Mouse (Mus musculus): ENCODE measurements around the gene Elp4. TPM values are rescaled to one million over a fixed set of nuclear protein-coding genes. Genes with fewer than 3 reads are reported as not detected.

Gene Elp4
- polyA plus RNA-seq, 1 experiment from 2014 or later, result 34.3 TPM

DNA sequence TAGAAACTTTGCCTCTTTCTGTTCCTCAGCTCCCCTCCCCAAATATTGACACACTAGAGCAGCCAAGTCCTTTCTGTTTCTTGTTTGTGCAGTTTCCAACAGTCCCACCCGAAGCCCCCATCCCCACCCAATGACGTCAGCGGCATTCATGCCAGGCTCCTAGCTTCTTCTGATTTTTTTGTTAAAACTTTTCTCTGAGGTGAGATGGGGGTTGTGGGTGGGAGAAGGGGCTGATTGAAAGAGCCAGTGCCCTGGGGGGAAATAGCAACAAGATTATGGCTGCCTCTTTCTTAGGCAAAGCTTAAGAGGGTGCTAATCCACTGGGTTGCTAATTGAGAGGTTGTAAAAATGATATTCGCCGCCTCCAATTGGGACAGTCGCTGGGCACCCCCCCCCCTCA, 231.3 kb downstream of the Elp4 start:
- WGBS, result 1% methylated on average over 6 of the region's 6 CpGs
- no peak for ATAC-seq (ENCODE audit: low read depth)
- Histone ChIP-seq H3K36me3 (ENCODE audit: control insufficient read depth, insufficient read depth, low read length) (no peaks in the 10 kb centered on the region), H3K9me3 (ENCODE audit: control insufficient read depth, low read length) (no peaks in the 10 kb centered on the region), H3K4me1 (replicated peaks; ENCODE audit: control insufficient read depth, insufficient read depth, low read length) (peaks cover 14% of the 10 kb centered on the region), H3K4me3 (ENCODE audit: low read length) (no peak overlapping the region), H3K4me2 (ENCODE audit: low read depth, low read length) (no peak overlapping the region), H3K9ac (ENCODE audit: low read length) (no peak overlapping the region), H3K27me3 (ENCODE audit: control insufficient read depth, insufficient read depth, low read depth, low read length) (peaks cover 98% of the 10 kb centered on the region), H3K27ac (ENCODE audit: low read length) (no peak overlapping the region)

DNA sequence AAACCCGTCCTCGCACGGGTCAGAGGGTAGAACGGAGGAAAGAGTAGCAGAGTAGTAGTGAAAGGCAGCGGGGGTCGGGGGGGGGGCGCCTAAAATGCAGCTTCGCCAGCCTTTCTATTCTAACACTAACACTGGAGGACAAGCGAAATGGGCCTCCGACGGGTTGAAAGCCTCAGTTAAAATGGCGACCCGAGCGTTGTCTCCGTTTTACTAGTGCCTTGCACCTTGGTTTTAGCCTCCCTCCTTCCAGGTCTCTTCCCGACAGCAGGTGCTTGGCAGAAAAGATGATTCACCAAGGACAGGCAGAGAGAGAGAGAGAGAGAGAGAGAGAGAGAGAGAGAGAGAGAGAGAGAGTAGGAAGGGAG, 231.8 kb downstream of the Elp4 start:
- no peak for ATAC-seq (ENCODE audit: low read depth)
- peaks cover 15% of the 10 kb centered on the region for H3K4me1 ChIP-seq (replicated peaks; ENCODE audit: control insufficient read depth, insufficient read depth, low read length)
- no peak overlapping the region for H3K4me3 ChIP-seq (ENCODE audit: low read length)
- WGBS, result 1% methylated on average over 15 of the region's 16 CpGs
- no peaks in the 10 kb centered on the region for H3K36me3 ChIP-seq (ENCODE audit: control insufficient read depth, insufficient read depth, low read length)
- no peak overlapping the region for H3K9ac ChIP-seq (ENCODE audit: low read length)
- H3K27me3 ChIP-seq (ENCODE audit: control insufficient read depth, insufficient read depth, low read depth, low read length), result peaks cover 98% of the 10 kb centered on the region
- no peaks in the 10 kb centered on the region for H3K9me3 ChIP-seq (ENCODE audit: control insufficient read depth, low read length)
- no peak overlapping the region for H3K27ac ChIP-seq (ENCODE audit: low read length)
- H3K4me2 ChIP-seq (ENCODE audit: low read depth, low read length), result no peak overlapping the region

DNA sequence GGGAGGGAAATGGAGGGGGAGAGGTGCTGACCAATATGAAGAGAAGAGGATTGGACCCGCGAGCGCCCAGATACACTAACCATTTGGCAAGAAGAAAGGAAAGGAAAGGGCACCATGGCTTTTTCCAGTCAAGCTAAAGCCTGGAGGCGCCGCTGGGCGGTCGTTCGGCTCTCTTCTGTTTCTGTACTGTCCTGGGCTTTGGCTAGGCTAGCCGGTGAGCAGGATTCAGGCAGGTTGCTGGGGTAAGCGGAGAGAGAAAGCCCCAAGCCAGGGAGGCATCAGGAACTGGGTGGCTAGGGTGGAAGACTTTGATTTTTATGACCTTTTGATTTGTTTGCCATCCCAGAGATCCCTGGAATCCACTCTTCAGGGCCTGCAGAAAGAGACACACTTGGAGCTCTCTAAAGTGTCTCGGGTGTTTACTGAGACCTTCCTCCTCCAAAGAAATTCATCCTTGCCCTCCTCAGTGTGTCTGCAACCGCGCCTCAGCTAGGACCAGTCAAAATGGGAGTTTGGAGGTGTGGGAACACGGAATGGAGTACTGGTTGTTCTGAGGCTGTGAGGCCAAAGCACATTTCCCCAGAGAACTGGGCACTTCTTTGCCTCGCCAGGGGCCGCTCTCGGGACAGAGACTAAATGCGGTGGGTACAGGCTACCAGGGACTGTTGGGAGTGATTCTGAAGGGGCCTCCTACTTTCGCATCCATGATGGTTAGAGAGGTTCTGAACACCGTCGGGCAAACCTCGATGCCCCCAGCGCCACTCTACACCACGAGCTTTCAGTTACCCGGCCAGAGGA, 232.4 kb downstream of the Elp4 start:
- ATAC-seq (ENCODE audit: low read depth), result no peak
- Histone ChIP-seq H3K4me2 (ENCODE audit: low read depth, low read length) (no peak overlapping the region), H3K36me3 (ENCODE audit: control insufficient read depth, insufficient read depth, low read length) (no peaks in the 10 kb centered on the region), H3K4me3 (ENCODE audit: low read length) (no peak overlapping the region), H3K9ac (ENCODE audit: low read length) (no peak overlapping the region), H3K27me3 (ENCODE audit: control insufficient read depth, insufficient read depth, low read depth, low read length) (peaks cover 98% of the 10 kb centered on the region), H3K27ac (ENCODE audit: low read length) (no peak overlapping the region), H3K9me3 (ENCODE audit: control insufficient read depth, low read length) (no peaks in the 10 kb centered on the region), H3K4me1 (replicated peaks; ENCODE audit: control insufficient read depth, insufficient read depth, low read length) (peaks cover 17% of the 10 kb centered on the region)
- WGBS, result under 1% methylated on average over 25 of the region's 25 CpGs

DNA sequence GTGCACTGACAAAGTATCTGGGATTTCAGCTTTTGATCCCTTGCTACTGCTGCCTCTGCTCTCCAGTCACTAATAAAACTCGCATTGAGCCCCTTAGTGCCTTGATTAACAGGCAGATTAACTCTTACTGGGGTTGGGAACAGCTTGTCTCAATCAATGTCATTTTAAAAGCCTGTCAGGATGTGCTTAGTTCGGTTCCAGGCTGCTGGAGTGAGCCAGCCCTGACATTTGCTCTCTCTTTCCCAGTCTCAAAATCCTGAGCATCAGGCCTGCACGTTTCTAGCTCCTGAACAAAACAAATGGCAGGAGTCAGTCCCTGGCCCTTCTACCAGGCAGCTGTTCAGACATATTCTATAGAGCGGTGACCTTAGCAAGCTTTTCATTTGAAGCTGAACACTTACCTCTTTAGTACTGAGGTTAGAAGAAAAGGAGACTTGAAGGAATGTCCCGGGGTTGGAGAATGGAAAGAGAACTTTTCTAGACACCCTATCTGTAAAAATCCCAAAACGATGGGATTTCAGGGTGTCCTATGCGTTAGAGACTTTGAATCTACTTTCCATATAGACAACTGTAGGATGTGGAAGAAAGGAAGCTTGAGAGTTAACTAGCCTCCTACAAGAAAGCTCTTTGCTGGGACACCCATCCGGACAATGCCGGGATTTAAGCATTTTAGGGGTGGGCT, 233.1 kb downstream of the Elp4 start:
- WGBS, result 3% methylated on average over 9 of the region's 9 CpGs
- Histone ChIP-seq H3K9ac (ENCODE audit: low read length) (no peak overlapping the region), H3K4me1 (replicated peaks; ENCODE audit: control insufficient read depth, insufficient read depth, low read length) (peaks cover 15% of the 10 kb centered on the region), H3K27ac (ENCODE audit: low read length) (no peak overlapping the region), H3K36me3 (ENCODE audit: control insufficient read depth, insufficient read depth, low read length) (no peaks in the 10 kb centered on the region), H3K4me2 (ENCODE audit: low read depth, low read length) (no peak overlapping the region), H3K9me3 (ENCODE audit: control insufficient read depth, low read length) (no peaks in the 10 kb centered on the region), H3K4me3 (ENCODE audit: low read length) (no peak overlapping the region), H3K27me3 (ENCODE audit: control insufficient read depth, insufficient read depth, low read depth, low read length) (peaks cover 99% of the 10 kb centered on the region)
- ATAC-seq (ENCODE audit: low read depth), result no peak

DNA sequence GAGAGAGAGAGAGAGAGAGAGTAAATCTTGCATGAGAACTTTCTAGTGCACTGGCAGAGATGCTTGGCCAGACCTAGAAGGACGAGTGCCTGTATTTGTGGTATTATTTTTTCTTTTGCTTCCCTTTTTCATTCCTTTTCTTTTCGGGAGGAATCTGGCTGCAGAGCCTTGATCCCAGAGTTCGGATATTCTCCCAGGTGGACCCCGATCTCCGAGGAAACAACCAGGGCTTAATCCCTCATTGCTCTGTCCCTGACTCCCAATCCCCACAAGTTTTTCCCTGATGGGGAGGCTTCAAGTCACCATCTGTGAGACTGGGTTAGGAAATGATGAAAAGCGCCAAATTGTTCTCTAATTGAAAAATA, 233.7 kb downstream of the Elp4 start:
- H3K4me1 ChIP-seq (replicated peaks; ENCODE audit: control insufficient read depth, insufficient read depth, low read length), result peaks cover 15% of the 10 kb centered on the region
- H3K9me3 ChIP-seq (ENCODE audit: control insufficient read depth, low read length), result no peaks in the 10 kb centered on the region
- 5% methylated on average over 6 of the region's 6 CpGs for WGBS
- no peak overlapping the region for H3K27ac ChIP-seq (ENCODE audit: low read length)
- H3K4me3 ChIP-seq (ENCODE audit: low read length), result no peak overlapping the region
- H3K36me3 ChIP-seq (ENCODE audit: control insufficient read depth, insufficient read depth, low read length), result no peaks in the 10 kb centered on the region
- no peak overlapping the region for H3K9ac ChIP-seq (ENCODE audit: low read length)
- peaks cover 99% of the 10 kb centered on the region for H3K27me3 ChIP-seq (ENCODE audit: control insufficient read depth, insufficient read depth, low read depth, low read length)
- ATAC-seq (ENCODE audit: low read depth), result no peak
- no peak overlapping the region for H3K4me2 ChIP-seq (ENCODE audit: low read depth, low read length)

DNA sequence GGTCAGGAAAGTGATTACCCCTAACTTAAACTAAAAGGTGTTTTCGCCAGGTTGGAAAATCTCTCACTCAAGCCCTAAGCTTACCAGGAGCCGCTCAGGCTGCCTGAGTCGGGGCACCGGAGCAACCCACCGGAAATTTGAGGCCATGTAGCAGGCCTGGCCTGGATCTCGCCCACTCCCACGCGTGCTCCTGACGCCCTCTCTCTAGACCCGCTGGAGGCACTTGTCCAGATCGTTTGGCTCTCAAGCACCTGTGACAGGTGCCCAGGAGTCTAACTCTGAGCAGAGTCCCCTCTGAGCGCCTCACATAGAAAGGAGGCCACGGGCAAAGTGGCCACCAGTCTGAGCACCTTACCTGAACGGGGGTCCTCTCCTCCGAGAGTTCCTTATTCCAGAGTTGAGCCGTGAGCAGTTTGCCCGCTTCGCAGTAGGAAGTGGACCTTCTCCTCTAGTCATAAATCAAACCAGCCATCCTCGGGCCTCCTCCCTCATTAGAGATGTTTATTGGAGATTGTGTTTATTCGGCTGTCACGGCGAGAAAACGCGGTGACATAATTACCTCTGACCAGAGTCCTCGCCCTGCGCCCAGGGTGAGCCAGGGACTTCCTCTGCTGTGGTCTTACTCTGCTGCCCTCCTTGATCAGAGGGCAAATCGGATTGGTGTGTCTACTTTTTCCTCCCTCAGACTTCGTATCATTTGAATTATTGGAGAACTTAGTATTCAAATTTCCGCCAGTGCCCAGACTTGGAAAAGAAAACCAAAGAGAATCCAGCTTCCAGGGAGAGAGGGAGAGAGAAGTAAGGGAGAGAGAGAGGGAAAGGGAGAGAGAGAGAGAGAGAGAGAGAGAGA, 234.3 kb downstream of the Elp4 start:
- peaks cover 99% of the 10 kb centered on the region for H3K27me3 ChIP-seq (ENCODE audit: control insufficient read depth, insufficient read depth, low read depth, low read length)
- under 1% methylated on average over 29 of the region's 29 CpGs for WGBS

DNA sequence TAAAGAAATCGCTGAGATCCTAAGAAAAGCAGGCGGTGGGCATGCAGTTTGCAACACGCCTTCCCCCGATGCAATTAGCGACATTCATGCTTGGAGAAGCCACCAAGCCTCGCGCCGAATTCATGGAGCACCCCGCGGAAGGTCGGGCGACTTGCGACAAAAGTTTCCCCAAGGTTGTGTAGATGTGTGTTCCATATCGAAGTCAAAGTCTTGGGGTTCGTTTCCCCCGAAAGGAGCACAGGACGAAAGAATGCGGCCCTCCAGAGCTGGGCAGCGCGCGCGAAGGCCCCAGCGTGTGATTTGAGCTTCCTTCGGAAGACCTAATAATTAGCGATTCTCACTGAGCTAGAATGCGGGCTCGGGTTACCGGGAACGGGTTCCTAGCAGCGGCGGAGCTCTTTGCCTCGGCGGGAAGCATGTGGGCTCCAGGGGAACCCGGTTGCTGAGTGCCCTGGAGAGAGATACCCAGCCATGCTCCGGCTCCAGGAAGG, 234.9 kb downstream of the Elp4 start:
- Histone ChIP-seq H3K27me3 (ENCODE audit: control insufficient read depth, insufficient read depth, low read depth, low read length) (peaks cover 99% of the 10 kb centered on the region), H3K4me1 (replicated peaks; ENCODE audit: control insufficient read depth, insufficient read depth, low read length) (peaks cover 7% of the 10 kb centered on the region), H3K36me3 (ENCODE audit: control insufficient read depth, insufficient read depth, low read length) (no peaks in the 10 kb centered on the region), H3K9ac (ENCODE audit: low read length) (no peak overlapping the region), H3K4me3 (ENCODE audit: low read length) (no peak overlapping the region), H3K9me3 (ENCODE audit: control insufficient read depth, low read length) (no peaks in the 10 kb centered on the region), H3K27ac (ENCODE audit: low read length) (no peak overlapping the region), H3K4me2 (ENCODE audit: low read depth, low read length) (no peak overlapping the region)
- no peak for ATAC-seq (ENCODE audit: low read depth)
- under 1% methylated on average over 35 of the region's 35 CpGs for WGBS

More for the DNA sequence above, 234.3 kb downstream of the Elp4 start:
- H3K36me3 ChIP-seq (ENCODE audit: control insufficient read depth, insufficient read depth, low read length), result no peaks in the 10 kb centered on the region
- no peak for ATAC-seq (ENCODE audit: low read depth)
- no peak overlapping the region for H3K9ac ChIP-seq (ENCODE audit: low read length)
- no peaks in the 10 kb centered on the region for H3K9me3 ChIP-seq (ENCODE audit: control insufficient read depth, low read length)
- no peak overlapping the region for H3K4me3 ChIP-seq (ENCODE audit: low read length)
- peaks cover 14% of the 10 kb centered on the region for H3K4me1 ChIP-seq (replicated peaks; ENCODE audit: control insufficient read depth, insufficient read depth, low read length)
- H3K4me2 ChIP-seq (ENCODE audit: low read depth, low read length), result no peak overlapping the region
- no peak overlapping the region for H3K27ac ChIP-seq (ENCODE audit: low read length)

DNA sequence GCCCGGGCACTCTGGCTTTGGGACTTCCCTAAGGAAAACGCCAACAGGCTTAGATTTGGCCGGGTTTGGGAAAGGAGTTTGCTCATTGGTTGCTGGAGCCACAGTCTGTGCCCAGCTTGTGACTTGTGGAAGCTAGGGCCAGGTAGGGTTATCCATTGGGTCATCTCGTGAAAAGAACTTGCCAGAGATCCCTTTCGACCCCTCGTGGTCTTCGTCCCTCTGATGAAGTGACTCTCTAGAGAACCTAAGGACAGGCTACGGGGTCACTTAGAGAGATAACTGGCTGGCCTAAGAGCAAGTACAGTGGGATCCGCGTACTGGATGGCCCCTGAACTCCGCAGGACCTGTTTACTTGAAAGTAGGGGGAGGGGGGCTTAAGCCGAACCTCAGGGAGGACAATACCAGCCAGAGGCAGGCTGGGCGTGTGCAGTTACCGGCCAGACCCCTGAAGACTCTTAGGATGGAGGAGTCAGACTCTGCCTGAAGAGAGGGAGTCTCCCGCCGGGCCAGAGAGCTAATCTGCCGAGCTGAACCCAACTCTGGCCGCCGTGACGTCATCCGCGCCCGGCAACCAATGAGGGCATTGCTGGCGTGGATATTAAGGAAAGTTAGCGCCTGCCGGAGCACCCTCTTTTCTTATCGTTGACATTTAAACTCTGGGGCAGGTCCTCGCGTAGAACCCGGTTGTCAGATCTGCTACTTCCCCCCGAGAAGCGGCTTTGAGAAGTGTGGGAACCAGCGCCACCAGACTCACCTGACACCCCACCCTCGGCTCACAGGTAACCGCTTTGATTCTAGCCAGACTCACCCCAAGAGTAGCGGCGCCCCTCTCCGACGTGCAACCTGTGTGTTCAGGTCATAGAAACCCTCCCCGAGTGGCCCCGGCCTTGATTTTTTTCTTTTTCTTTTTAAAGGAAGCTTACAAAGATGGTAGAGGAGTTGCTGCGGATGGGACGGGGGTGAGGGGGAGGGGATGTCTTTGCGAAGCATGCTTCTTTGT, 235.8 kb downstream of the Elp4 start, which contains the start of gene Pax6:
Gene Pax6, plus strand, starts transcription at position 630 of the 1,000 bp plus-strand sequence.
- WGBS, result under 1% methylated on average over 44 of the region's 44 CpGs
- H3K4me1 ChIP-seq (replicated peaks; ENCODE audit: control insufficient read depth, insufficient read depth, low read length), result peaks cover 5% of the 10 kb centered on the region
- H3K4me3 ChIP-seq (ENCODE audit: low read length), result peak within 1 kb of the TSS; percentile 13; the same call in 1 of the 2 replicates

More for the DNA sequence above, 235.8 kb downstream of the Elp4 start, which contains the start of gene Pax6:
- Histone ChIP-seq H3K9me3 (ENCODE audit: control insufficient read depth, low read length) (no peaks in the 10 kb centered on the region), H3K27ac (ENCODE audit: low read length) (no peak within 1 kb of the TSS), H3K27me3 (ENCODE audit: control insufficient read depth, insufficient read depth, low read depth, low read length) (peaks cover 99% of the 10 kb centered on the region), H3K9ac (ENCODE audit: low read length) (no peak within 1 kb of the TSS), H3K36me3 (ENCODE audit: control insufficient read depth, insufficient read depth, low read length) (no peaks in the 10 kb centered on the region), H3K4me2 (ENCODE audit: low read depth, low read length) (peak within 1 kb of the TSS; percentile 17; the same call in 1 of the 2 replicates)
- no peak for ATAC-seq (ENCODE audit: low read depth)
